27 mouse cellular contexts compared by ENCODE assay signal in genomic region chr8:115626396-115627136, GRCm38 (mm10).
A peak's percentile ranks its signal among the peaks of the same experiment; 100 is the strongest.
DNase-seq lines count a peak whose midpoint lies in the region; ATAC-seq and TF ChIP-seq lines count a peak whose summit lies in the region.
"Had no signal": no experiment of that assay in that cellular context is flagged by ENCODE, and none has a peak within 500 bp of the region (broad histone marks: within the 10 kb centered on the region; RNA-seq: fewer than 3 reads in every experiment).

No protein-coding gene starts in this region.

- no peak overlapping the region for H3K4me2 ChIP-seq in liver, embryonic 14.5 days (ENCODE audit: low read depth)
- no peak overlapping the region for H3K4me2 ChIP-seq in liver, embryonic 12.5 days
- H3K4me2 ChIP-seq: forebrain, embryonic 15.5 days; heart, embryonic 13.5 days; liver, embryonic 13.5 days; midbrain, embryonic 13.5 days; neural tube, embryonic 12.5 days had no signal

- H3K27ac ChIP-seq in liver, embryonic 14.5 days, result no peak overlapping the region
- no peak overlapping the region for H3K27ac ChIP-seq in liver, embryonic 12.5 days
- H3K27ac ChIP-seq: forebrain, embryonic 15.5 days; heart, embryonic 13.5 days; hindbrain, postnatal 0 days; layer of hippocampus, adult 2 months; liver, embryonic 13.5 days; midbrain, embryonic 13.5 days; neural tube, embryonic 12.5 days had no signal

- WGBS in liver, embryonic 14.5 days (ENCODE audit: insufficient replicate concordance), result 38% methylated on average over 7 of the region's 7 CpGs
- 47% methylated on average over 7 of the region's 7 CpGs for WGBS in liver, embryonic 12.5 days (ENCODE audit: insufficient replicate concordance)

- TF ChIP-seq EP300 in liver, embryonic 14.5 days (IDR thresholded peaks at IDR 0.05; ENCODE audit: low read depth), result no peak

- ATAC-seq in liver, embryonic 14.5 days (ENCODE audit: insufficient read depth), result no peak
- no peak for ATAC-seq in liver, embryonic 12.5 days
- peak; percentile 67 to 77 for ATAC-seq in hematopoietic stem cell, adult 5-6 weeks (replicated peaks in 1 of 2; ENCODE audit: insufficient read depth in 1 of 2, low FRiP score in 2 of 2, low TSS enrichment in 1 of 2, low read depth in 1 of 2, poor library complexity in 2 of 2, severe bottlenecking in 2 of 2)
- ATAC-seq: forebrain, embryonic 15.5 days; hindbrain, postnatal 0 days; midbrain, embryonic 13.5 days; Patski had no signal

- no peak overlapping the region for H3K9ac ChIP-seq in liver, embryonic 14.5 days (replicated peaks)
- no peak overlapping the region for H3K9ac ChIP-seq in liver, embryonic 12.5 days
- H3K9ac ChIP-seq: forebrain, embryonic 15.5 days; heart, embryonic 13.5 days; liver, embryonic 13.5 days; midbrain, embryonic 13.5 days; neural tube, embryonic 12.5 days had no signal

- H3K36me3 ChIP-seq in liver, embryonic 14.5 days (replicated peaks; ENCODE audit: control insufficient read depth, insufficient read depth, low read depth), result no peaks in the 10 kb centered on the region
- H3K36me3 ChIP-seq in liver, embryonic 12.5 days, result no peaks in the 10 kb centered on the region
- H3K36me3 ChIP-seq: forebrain, embryonic 15.5 days; heart, embryonic 13.5 days; liver, embryonic 13.5 days; midbrain, embryonic 13.5 days; neural tube, embryonic 12.5 days had no signal

- 0 out of 2 replicates have a peak, but pooled peaks have one; percentile 7 for TF ChIP-seq CTCF in liver, embryonic 14.5 days (IDR thresholded peaks at IDR 0.05; ENCODE audit: low read depth)

- no peaks in the 10 kb centered on the region for H3K9me3 ChIP-seq in liver, embryonic 14.5 days (ENCODE audit: control insufficient read depth, low read length)
- no peaks in the 10 kb centered on the region for H3K9me3 ChIP-seq in liver, embryonic 12.5 days (replicated peaks)
- H3K9me3 ChIP-seq: forebrain, embryonic 15.5 days; heart, embryonic 13.5 days; liver, embryonic 13.5 days; midbrain, embryonic 13.5 days; neural tube, embryonic 12.5 days had no signal

- peak; percentile 23 to 28 for DNase-seq in cerebellum, postnatal 10 days
- DNase-seq in cerebellum, adult 8-10 months, result no peak
- DNase-seq in liver, embryonic 14.5 days (ENCODE audit: low read depth in 3 of 3, low spot score in 3 of 3), result no peak
- peak; percentile 1 for DNase-seq in NIH3T3 (ENCODE audit: low read depth)
- no peak for DNase-seq in testis, postnatal 10 days (ENCODE audit: low spot score)
- DNase-seq in spleen, adult 12 weeks (ENCODE audit: low spot score), result no peak
- DNase-seq: adrenal gland, adult 8-10 months; cerebellum, adult 9-10 months; embryo, embryonic 11 days; gastrocnemius, postnatal 25 days; heart, postnatal 36 days; kidney, adult 2 months; kidney, postnatal 10 days; liver, embryonic 13.5 days; lung, postnatal 4 days; right cerebral cortex, adult 18-20 months; spleen, adult 18-20 months; thymus, postnatal 36 days had no signal

- no peaks in the 10 kb centered on the region for H3K27me3 ChIP-seq in liver, embryonic 14.5 days (ENCODE audit: control insufficient read depth, insufficient read depth, low read length)
- H3K27me3 ChIP-seq in liver, embryonic 12.5 days (replicated peaks), result no peaks in the 10 kb centered on the region
- H3K27me3 ChIP-seq: forebrain, embryonic 15.5 days; heart, embryonic 13.5 days; liver, embryonic 13.5 days; midbrain, embryonic 13.5 days; neural tube, embryonic 12.5 days; Patski had no signal

- H3K4me3 ChIP-seq in liver, embryonic 14.5 days (ENCODE audit: insufficient read depth in 1 of 2, low read depth in 2 of 2, low read length in 2 of 2), result no peak overlapping the region
- no peak overlapping the region for H3K4me3 ChIP-seq in liver, embryonic 12.5 days
- H3K4me3 ChIP-seq: forebrain, embryonic 15.5 days; heart, embryonic 13.5 days; layer of hippocampus, adult 2 months; liver, embryonic 13.5 days; midbrain, embryonic 13.5 days; neural tube, embryonic 12.5 days had no signal

- H3K4me1 ChIP-seq in liver, embryonic 14.5 days (replicated peaks; ENCODE audit: control insufficient read depth in 2 of 2, insufficient read depth in 2 of 2, low read length in 1 of 2), result 0 out of 4 replicates have a peak, but pooled peaks cover 0 to 2% of the 10 kb centered on the region in 2 experiments
- no peaks in the 10 kb centered on the region; the same call in 1 of the 2 replicates for H3K4me1 ChIP-seq in liver, embryonic 12.5 days
- H3K4me1 ChIP-seq: forebrain, embryonic 15.5 days; liver, embryonic 13.5 days; midbrain, embryonic 13.5 days; neural tube, embryonic 12.5 days had no signal

Comparison
In these comparisons a context has a peak if more than half of its experiments do, and no peak if none do; other contexts are left out.
1. DNase-seq: peak in cerebellum, postnatal 10 days (2 of 2) and NIH3T3 (single experiment); none in cerebellum, adult 8-10 months (single experiment), liver, embryonic 14.5 days (0 of 3), testis, postnatal 10 days (single experiment) and spleen, adult 12 weeks (single experiment).
2. ATAC-seq: peak in hematopoietic stem cell, adult 5-6 weeks (2 of 2); none in liver, embryonic 14.5 days (single experiment) and liver, embryonic 12.5 days (single experiment).